Mouse (Mus musculus) layer of hippocampus, adult 18-20 months (tissue): ENCODE measurements around the gene Rae1. TPM values are rescaled to one million over a fixed set of nuclear protein-coding genes. Genes with fewer than 3 reads are reported as not detected.

ENCODE experiments used
- DNase-seq, 2 experiments: peaks; one replicate each; pipeline ENCODE4 v3.0.0; 2022; ENCODE audit warnings: low spot score in 2 of 2
- total RNA-seq, 2 experiments: library from RNA; stranded (reverse); gene quantifications; 2 replicates each; pipeline ENCODE4 v1.2.3; 2021

Gene Rae1
- total RNA-seq, 2 experiments from 2014 or later, result 70.3 to 75.5 TPM

DNA sequence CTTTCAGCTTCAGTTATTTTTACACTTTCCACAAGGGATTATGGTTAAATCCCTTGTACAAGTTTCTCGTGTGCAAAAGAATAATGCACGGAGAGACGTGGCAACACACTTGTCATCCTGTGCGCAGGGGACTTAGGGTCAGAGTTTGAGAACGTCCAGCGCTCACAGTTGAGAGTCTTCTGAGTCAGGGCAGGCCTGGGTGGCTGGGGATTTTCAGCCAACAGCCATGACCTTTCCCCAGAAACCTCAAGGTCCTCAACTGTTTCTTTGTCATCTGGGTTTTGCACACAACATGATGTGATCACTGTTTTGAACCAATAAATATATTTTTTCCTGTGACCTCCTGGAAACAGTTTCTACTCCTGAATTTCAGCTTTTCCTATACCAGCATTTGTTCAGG, 9.8 kb upstream of the Rae1 start:
- DNase-seq, result no peak

DNA sequence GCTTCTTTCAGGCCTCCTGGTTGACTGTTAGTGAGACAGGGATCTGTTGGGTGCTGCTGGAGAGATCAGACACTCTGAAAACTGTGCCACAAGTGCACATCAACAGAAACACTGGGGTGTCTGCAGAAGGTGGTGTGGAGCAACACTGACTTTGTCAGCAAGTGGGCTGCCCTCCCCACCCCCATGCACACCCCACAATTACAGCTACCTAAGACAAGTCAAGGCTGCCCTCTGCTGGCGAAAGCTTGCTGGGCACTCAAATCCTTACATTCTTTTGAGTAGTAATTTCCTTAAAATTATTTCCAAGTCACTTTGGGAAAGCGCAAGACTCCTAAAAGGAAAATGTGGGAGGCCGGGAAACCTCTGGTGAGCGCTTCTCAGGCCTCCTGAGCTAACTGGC, 3.7 kb upstream of the Rae1 start:
- DNase-seq, result peak; percentile 62 to 88

GRCm38 (mm10) chr2:172997748-172998147, 2.2 kb upstream of the Rae1 start:
- no peak for DNase-seq

GRCm38 (mm10) chr2:172998478-172998877, 1.4 kb upstream of the Rae1 start:
- no peak for DNase-seq

- no peak for DNase-seq
Measured at GRCm38 (mm10) chr2:173000285-173000652, 352 bp downstream of the Rae1 start.

DNA sequence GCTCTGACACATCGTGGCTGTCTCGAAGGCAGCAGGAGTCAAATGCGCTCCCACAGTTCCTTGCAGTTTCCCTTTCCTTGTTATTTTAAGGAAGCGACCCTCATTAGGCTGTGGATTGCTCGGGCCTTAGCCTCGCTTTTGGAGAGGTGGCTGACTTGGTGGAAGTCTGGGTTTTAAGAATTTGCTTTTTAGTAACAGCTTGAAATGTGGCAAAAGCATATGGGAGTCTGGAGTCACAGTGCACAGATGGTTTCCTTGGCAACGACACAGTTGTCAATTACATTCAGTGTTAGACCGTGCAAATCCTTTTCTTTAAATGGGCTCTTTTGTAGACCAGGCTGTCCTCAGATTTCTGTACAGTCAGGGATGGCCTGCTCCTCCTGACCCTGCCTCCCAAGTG, 1.0 kb downstream of the Rae1 start:
- DNase-seq, result peak; percentile 56 to 88

GRCm38 (mm10) chr2:173003737-173004136, 3.8 kb downstream of the Rae1 start:
- no peak for DNase-seq

- DNase-seq, result no peak
Measured at GRCm38 (mm10) chr2:173010220-173010717, 10.4 kb downstream of the Rae1 start.

DNA sequence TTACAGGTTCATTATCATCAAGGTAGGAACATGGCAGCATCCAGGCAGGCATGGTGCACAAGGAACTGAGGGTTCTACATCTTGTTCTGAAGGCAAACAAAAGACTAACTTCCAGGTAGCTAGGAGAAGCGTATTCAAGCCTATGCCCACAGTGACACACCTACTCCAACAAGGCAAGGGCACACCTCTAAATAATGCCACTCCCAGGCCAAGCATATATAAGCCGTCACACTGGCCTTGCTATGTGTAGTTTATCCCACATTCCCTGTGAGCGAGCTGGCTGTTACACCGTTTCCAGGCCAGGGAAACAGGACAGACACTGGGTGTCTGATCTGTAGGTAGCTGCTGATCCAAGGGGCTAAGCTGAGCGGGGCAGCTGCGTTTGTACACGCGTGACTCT, 11.5 kb downstream of the Rae1 start:
- no peak for DNase-seq

GRCm38 (mm10) chr2:173014741-173015287, 14.9 kb downstream of the Rae1 start:
- DNase-seq, result no peak

DNA sequence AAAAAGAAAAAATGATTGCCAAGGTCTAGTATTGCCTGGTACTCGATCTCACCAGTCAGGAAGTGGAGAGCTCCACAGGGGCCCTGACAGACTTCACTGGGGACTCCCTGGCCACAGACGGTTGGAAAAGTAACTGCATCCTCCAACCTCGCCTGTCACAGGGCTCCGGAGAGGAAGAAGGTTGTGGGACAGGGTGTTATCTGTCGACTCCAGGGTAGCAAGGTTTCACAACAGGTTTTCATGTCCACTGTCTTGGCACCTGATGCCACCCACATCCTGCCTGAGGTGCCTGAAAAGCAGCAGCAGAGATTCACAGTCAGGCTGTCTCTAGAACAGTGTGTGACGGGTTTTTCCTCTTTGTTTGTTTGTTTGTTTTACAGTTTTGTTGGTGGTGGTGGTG, 18.0 kb downstream of the Rae1 start:
- no peak for DNase-seq

DNA sequence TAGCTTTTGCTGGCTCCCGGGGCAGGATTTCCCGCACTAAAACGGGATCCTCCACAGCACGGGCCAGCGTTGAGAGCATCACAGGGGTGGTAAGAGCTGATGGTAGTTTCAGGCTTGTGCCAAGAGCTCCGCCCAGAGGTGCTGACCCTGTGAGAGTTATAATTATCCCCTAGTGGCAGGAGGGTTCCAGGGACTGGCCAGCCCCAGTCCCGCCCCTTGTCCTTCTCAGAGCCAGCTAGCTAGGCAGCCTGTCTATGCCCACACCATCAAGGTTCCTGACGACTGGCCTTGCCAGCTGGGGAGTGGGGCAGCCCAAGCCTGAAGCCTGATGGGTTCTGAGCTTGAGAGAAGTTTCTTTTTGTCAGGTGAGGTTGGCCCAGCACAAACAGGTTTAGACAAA, 18.7 kb downstream of the Rae1 start:
- no peak for DNase-seq

DNA sequence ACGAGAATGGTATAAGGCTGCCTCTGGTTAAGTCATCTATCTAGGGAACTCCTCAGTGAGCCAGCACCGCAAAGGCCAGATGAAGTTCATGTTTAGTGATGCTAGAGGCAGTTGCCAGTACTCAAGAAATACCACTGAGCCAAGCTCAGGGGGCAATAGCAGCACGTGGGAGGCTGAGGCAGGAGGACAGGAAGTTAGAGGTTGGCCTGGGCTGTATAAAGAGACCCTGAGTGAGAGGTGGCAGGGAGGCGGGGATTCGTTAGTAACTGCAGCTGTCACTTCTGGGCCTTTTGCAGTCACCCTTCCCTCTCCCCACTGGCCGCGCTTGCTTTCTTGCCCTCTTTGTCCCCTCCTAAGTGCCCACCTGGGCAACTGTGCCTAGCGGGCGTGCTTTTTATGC, 19.4 kb downstream of the Rae1 start:
- no peak for DNase-seq

DNA sequence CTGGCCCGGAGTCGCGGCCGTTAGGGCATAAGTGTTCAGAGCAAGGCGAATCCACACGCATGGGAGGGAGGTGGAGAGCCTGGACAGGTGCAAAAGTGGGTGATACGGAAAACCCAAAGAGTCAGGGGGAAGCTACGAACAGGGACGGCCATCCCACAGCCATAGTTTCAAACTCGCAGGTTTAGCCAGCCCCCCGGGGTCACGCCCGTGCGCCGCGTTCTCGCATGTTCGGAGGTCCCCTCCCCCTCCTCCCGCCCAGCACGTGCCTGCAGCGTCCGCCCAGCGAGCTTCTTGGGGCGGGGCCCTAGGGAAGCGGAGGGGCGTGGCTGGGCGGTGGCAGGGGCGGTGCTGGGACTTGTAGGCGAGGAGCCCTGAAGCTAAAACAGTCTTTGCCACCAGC, 19.9 kb downstream of the Rae1 start:
- DNase-seq, result peak; percentile 75 to 82

DNA sequence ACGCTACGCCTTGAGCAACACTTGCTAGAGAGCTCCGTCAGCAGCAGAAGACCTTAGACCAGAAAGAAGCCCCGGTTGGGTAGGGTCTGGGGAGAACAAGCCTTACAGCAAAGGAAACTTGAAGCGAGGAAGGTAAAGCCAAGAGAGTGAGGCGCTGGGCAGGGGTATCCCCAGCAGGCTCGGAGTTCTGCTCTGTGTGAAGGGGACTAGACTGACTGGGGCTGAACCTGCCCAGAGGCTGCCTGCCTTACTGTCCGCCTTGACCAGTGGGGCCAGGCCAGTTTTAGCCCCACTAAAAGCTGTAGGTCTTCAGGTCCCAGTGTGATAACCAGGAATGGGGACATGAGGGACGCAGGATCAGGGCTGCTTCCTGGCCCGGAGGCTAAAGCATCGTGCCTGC, 20.5 kb downstream of the Rae1 start, which contains the start of gene Rbm38:
Gene Rbm38, plus strand, starts transcription at position 69 of the 400 bp plus-strand sequence.
- no peak for DNase-seq

- DNase-seq, result peak; percentile 84 to 94
Measured at GRCm38 (mm10) chr2:173021633-173022055, 21.7 kb downstream of the Rae1 start.

- DNase-seq, result no peak
Measured at GRCm38 (mm10) chr2:173022056-173022681, 22.3 kb downstream of the Rae1 start.

GRCm38 (mm10) chr2:173022813-173023212, 22.9 kb downstream of the Rae1 start:
- DNase-seq, result no peak

DNA sequence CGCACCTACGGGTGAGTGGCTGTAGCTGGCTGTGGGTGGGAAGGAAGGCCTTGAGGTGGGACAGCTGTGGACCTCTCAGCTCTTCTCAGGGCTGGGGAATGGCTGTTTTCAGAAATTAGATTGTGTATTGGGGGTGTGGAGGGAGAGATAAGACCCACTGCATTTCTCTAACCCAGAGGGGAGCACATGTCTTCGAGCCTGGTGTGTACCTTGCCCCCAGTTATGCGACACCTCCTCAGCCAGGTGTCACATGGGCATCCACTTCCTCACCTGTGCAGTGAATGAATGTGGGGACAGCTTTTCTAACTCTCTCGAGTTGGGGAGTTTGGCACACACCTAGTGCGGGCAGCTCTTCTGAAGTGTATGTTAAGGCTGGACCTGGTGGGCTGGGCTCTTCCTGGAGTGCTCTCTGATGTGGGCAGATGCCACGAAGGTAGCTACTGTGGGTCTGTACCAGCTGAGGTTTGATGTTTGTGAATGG, 23.5 kb downstream of the Rae1 start:
- DNase-seq, result no peak

GRCm38 (mm10) chr2:173023966-173024365, 24.0 kb downstream of the Rae1 start:
- no peak for DNase-seq

DNA sequence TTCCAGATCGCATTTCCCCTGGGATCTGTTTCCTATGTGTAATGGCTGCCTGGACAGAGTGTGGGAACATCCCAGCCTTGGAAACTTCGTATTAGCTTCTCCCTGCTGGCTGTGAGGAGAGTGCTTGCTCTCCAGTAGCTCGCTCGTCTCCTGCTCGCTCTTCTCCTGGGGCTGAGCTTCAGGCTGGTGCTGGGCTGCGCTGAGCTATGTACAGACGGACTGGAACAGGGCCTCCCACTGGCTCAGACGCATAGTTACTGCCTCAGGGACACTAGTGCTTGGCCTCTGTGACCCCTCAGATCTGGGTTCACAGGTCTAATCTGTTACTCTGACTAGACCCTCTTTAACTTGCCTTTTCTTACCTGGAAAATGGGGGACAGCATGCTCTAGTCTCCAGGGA, 24.5 kb downstream of the Rae1 start:
- DNase-seq, result no peak

DNA sequence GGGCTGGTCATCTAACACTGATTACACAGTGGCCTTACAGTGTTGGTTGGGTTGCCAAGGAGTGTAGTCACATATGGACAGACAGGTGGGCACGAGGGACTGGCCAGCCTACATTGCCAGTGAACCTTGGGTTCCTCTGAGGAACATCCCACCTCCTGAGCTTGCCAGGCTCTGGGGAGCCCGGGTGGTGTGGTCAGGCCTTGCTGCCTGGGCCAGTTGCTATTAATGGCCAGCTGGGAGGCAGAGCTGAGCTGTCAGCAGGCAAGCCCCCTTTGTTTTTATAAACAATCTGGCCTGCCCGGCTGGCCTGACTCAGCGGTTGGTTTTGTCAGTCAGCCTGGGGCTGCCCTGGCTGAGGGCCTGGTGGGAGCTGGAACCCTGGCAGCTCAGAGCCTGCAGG, 25.0 kb downstream of the Rae1 start:
- DNase-seq, result no peak

DNA sequence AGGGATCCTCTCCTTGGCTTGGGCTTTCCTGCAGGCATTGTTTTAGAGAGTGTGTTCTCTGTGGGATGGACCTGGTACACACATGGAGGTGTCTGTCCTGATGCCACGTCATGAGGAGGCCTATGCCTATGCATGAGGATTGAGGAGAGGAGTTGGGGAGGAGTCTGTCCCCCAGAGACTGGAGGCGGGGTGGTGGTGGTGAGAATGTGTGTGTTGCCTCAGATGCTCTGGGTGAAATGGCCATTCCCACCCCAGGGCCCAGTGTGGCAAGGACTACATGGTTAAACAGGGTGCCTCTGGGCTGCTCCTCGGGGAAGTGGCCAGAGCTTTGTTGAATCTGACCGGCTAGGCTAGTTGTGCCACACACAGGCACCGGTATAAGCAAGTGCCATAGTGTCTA, 26.4 kb downstream of the Rae1 start:
- DNase-seq, result no peak
